Mouse (Mus musculus): Measurements from ENCODE around the gene Ints6.
"Not testable (repeated sequence)": the region's sequence is repeated elsewhere in the genome, so short reads cannot be mapped to it uniquely, and the experiment has no call there.

The Ints6 gene

DNA sequence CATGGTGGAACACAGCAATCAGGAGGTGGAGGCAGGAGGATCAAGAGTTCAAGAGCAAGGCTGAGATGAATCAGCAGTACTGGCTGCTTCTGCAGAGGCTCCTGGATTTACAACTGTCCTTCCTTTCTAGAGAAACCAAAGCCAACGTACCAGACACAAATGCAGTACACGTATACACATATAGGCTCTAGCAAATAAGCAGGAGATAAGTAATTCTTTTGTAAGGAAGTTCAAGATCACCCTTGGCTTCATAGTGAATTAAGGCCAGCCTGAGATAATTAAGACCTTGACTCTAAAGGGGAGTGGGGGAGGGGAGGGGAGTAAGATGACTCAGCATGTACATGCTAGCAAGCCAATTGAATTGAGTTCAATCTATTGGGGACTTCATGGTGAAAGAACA, 9.5 kb downstream of the Ints6 start:
- peak; percentile 19 for DNase-seq (ENCODE audit: low read depth)

DNA sequence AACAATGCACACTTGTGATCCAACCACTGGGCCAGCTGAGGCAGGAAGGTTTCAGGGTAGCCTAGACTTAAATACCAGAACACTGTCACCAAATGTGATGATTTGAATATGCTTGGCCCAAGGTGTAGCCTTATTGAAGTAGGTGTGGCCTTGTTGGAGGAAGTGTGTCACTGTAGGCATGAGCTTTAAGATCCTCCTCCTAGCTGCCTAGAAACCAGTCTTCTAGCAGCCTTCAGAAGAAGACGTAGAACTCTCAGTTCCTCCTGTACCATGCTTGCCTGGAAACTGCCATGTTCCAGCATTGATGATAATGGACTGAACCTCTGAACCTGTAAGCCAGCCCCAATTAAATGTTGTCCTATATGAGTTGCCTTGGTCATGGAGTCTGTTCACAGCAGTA, 25.3 kb downstream of the Ints6 start:
- no peak for DNase-seq (ENCODE audit: low read depth)

GRCm38 (mm10) chr14:62733666-62734065, 27.3 kb downstream of the Ints6 start:
- DNase-seq (ENCODE audit: low read depth), result no peak

DNA sequence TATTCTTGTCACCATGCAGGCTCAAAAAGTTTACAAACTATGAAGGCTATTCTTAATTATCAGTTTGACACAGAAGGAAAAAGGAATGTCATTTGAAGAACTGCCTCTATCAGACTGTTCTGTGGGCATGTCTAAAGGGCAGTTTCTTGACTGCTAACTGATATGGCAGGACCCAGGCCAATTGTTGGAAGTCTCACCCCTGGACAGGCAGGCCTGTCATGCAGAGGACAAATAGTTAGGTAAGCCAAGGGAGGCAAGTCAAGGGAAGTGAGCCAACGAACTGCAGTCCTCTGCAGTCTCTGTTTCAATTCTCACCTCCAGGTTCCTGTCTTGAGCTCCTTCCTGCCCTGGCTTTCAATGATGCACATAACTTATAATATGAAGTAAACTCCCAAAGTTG, 29.1 kb downstream of the Ints6 start:
- no peak for DNase-seq (ENCODE audit: low read depth)

DNA sequence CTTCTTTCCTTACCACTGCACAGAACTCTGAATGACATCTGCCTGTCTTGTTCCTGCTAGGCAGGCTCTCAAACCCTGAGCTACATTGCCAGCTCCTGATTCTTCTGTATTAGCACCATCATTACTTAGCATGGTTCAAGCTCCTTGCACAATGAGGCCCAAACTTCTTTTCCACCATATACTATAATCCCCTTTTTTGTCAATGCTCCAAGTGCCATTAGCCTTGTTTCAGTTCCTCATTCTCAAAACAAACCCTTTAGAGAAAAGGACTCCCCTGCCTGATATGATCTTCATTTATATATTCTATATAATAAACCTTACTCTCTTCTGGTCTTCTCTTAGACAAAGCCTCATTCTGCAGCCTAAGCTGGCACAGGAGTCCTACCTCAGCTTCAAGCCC, 36.4 kb downstream of the Ints6 start:
- no peak for DNase-seq (ENCODE audit: low read depth)

- DNase-seq (ENCODE audit: low read depth), result no peak
These were observed 39.3 kb downstream of the Ints6 start for GRCm38 (mm10) chr14:62721625-62722024.

DNA sequence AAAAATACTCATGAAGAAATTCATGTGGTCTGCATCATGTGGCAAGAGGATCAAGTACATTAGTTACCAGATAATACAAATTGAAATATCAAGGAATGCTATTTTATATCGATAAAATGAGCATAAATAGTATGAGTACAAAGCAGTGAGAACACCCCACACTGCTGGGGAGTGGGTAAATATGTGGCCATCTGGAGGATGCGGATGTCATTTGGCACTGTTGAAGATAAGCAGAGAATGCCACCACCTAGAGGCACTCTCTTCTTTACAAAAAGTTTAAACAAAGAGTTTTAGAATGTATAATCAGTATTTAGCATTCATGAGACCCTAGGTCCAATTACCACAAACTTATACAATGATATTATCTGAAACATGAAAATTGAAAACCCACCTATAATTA, 42.8 kb downstream of the Ints6 start:
- DNase-seq (ENCODE audit: low read depth), result no peak

DNA sequence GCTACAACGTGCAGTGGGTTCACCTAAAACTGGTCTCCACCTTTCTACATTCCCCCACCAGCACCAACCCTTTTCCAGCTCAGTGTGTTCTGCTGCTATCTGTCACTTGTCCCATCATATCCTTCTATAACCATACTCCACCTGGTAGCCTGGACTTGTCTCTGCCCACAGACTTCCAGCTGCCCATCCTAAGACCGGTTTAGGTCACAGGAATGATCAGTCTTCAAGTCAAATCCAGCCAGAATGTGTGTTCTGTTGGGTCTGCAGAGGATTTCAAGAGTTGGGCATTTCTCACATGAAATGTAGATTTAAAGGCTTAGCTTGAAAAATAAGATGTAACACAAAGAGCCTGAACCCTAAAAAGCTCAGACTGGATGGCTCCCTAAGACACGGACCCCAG, 87.3 kb downstream of the Ints6 start:
- no peak for DNase-seq (ENCODE audit: low read depth)

DNA sequence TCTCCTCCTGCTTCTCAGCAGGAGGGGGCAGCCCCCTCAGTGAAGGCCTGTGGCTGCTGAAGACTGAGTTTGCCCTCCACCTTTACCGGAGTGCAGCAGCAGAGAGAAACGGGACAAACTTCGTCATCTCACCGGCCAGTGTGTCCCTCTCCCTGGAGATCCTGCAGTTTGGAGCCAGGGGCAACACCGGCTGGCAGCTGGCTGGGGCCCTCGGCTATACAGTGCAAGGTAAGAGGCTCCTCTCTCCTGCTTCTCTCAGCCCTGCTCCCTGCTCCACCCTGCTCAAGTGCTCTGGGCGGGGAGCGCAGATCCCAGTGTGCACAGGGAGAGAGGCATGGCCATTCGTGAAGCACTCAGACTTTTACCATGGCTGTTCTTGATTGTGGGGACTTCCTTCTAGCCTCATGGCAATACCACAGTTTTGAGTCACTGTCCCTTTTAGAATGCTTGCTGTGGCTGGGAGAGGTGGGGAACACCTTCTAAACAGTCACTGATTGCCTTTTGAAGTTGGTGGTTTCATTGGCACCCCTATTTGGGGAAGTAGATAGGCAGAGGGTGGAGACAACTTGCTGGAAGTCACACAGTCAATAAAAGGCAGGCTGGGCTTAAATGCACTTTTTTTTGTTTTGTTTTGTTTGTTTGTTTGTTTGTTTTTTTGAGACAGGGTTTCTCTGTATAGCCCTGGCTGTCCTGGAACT, 95.8 kb downstream of the Ints6 start:
- DNase-seq (ENCODE audit: low read depth), result peak; percentile 6

GRCm38 (mm10) chr14:62663367-62663766, 97.6 kb downstream of the Ints6 start, which contains the start of gene Serpine3:
Gene Serpine3 (plus strand): TSS chr14:62663667.
- no peak for DNase-seq (ENCODE audit: low read depth)

DNA sequence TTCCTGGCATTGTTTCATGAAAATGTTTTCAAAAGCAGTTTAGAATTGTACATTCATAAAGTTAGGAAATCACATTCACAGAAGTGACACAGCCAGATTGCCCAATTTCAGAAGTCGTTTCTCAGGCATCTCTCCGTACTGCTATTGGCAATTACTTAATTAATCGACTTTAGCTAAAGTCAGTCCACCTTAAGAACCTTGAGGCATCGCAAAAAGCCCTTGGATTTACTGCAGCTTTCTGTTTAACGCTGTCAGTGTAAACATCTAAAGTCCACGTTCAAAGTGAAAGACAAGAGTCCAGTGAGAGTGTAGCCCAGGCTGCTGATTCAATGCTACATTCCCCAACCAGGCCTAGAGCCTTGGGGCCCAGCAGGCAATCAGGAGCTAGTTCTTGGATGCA, 98.6 kb downstream of the Ints6 start:
- DNase-seq (ENCODE audit: low read depth), result no peak

DNA sequence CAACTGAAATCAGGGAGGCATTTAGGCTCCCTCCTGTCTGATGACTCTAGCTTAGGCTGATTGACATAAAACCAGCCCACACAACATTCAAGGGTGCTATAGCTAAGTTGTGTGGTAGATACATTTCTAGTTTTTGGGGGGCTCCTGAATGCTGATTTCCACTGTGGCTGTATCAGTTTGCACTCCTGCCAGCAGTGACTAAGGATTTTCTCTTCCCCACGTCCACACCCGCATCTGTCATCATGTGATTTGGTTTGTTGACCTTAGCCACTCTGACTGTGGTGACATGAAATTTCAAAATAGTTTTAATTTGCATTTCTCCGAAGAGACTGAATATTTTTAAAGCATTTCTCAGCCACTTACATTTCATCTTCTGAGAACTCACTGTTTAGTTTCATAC, 103.5 kb downstream of the Ints6 start:
- DNase-seq (ENCODE audit: low read depth), result no peak

- no peak for DNase-seq (ENCODE audit: low read depth)
These were observed 105.0 kb downstream of the Ints6 start for GRCm38 (mm10) chr14:62655996-62656395.

DNA sequence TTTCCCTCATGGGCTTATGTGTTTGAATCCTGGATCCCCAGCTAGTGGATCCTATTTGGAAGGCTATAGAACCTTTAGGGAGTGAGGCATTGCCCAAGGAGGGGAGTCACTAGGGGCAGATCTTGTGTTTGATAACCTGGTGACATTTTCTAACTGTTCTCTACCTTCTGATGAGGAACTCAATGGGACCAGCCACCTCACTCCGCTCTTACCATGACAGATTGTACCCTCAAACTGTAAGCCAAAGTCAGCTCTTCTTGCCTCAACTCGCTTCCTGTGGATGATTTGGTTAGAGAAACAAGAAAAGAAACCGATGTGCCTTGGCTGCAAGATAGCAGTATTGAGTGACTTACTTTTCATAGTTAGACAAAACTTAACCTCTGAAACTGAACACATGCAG, 109.2 kb downstream of the Ints6 start:
- DNase-seq (ENCODE audit: low read depth), result no peak

GRCm38 (mm10) chr14:62650376-62650775, 110.6 kb downstream of the Ints6 start:
- DNase-seq (ENCODE audit: low read depth), result no peak

DNA sequence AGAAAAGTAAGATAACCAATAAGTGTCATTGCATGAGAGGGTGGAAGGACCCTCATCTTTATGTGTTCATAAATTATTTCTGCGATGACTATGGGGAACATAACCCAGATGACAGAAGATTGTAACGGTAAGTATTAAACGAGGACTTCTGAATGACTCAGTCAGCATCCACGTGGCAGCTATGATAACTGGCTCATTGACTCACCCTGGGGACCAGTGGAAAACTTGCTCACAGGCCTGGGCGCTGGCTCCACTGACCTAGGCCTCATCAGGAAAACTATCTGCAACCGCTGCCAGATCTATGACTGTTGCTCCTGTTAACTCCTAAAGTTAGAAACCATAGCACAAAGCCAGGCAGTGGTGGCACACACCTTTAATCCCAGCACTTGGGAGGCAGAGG, 112.6 kb downstream of the Ints6 start:
- no peak for DNase-seq (ENCODE audit: low read depth)

GRCm38 (mm10) chr14:62642368-62642767, 118.6 kb downstream of the Ints6 start:
- not testable (repeated sequence) for DNase-seq (ENCODE audit: low read depth)

DNA sequence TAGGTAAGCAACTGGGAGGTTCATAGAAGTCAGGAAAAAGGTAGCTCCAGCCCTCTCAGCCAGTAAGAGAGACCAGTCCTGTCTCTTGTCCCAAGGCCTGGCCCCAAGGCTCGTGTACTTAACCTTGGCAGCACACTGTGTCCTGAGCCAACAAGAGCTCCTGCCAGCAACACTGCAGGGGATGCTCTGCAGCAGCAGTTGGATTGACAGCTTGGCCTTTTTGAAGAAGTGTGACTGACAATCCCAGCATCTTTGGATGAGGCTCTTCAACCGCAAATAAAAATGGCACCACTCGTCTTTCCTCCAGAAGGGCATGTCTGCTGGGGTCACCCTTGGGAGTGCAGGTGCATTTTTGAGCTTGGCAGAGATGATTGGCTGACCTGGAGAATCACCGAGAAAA, 120.6 kb downstream of the Ints6 start:
- no peak for DNase-seq (ENCODE audit: low read depth)

DNA sequence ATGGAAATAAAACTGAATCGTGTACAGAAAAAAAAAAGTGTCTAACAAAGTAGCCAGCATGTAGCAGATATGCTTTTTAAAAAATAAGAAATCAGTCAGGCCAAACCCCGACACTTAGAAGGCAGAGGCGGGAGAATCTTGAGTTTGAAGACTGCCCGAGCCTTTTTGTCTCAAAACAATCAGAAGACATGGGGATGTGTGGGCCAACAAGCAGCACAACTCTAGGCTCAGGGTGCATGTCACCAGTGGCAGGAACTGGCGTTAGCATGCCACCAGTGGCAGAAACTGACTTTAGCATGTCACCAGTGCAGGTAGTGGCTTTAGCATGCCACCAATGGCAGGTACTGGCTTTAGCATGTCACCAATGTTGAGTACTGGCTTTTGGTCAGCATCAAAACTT, 121.4 kb downstream of the Ints6 start:
- DNase-seq (ENCODE audit: low read depth), result no peak

GRCm38 (mm10) chr14:62639111-62639510, 121.9 kb downstream of the Ints6 start:
- no peak for DNase-seq (ENCODE audit: low read depth)

DNA sequence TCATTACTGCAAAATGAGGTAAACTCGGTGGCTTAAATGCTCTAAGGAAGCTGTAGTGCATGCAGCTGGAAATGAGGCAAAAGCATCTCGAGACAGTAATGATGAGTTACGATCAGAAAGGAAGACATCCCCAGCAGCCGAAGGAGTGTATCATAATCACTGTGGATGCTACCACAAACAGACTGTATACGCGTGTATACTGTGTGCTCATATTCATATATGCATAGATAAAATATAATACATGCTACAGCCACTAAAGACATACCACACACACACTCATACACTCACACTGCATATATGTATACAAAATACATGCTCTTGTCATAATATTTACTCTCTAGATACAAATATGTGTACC, 122.6 kb downstream of the Ints6 start:
- no peak for DNase-seq (ENCODE audit: low read depth)

DNA sequence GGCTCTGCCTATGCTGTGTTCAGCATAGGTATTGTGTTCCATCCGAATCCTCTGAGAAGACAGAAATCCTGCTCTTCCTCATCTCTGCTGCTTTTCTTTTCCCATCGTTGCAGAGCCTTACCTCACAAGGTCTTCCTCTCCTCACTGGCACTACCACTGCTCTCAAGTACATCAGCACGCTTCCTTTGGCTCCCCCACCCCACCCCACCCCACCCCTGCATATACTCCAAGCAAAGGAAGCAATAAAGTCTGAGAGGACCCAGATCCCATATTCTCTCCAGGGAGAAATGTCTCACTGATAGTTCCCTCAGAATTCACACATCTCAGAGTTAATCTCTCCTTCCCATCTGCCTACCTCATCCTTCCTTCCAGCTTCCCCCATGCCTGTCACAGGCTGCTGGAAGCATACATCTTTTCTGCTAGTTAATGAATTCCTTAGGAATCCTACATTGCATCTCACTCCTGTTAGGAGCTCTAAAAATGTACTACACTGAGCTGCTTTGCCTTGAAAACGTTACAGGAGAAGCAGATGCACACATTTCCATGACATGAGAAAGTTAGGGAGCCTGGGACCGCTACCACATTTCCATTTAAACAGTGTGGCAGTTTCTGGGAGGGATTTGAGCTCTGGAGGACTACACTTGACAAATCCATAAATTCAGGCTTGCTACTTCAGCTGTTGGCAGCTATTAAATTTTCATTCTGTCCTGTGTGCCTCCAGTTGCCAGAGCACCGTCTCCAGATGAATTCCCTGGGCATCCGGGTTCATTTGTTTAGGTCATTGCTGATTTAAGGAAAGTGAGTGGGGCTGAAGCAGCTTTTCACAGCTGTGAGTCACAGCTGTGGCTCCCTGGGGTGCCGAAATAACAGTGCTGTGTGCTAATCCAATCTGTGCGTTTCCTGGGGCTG, 123.3 kb downstream of the Ints6 start:
- DNase-seq (ENCODE audit: low read depth), result no peak

DNA sequence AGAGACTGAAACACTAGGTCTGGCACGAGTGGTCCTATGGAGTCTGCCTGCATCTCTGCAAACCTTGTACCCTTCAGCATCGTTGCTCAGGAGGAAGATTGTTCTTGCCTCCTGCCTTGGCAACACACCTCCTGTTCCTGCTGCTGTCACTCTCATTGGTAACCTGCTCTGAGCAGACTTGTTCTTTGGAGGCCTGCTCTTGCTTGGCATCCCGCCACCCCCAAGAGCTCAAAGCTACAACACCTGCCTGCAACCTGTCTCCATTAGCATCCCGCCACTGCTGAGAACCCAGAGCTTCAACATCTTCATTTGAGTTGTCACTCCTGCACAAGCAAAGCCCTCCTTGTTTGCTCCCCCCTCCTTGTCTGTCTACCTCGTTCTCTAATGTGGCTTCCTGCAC, 133.0 kb downstream of the Ints6 start:
- no peak for DNase-seq (ENCODE audit: low read depth)

Measured in c-Kit-positive CD71-negative TER-119-negative erythroid progenitor cells, embryonic 14.5 days (primary cell).